Mouse (Mus musculus): ENCODE measurements at regions not wholly inside any gene's neighbourhood (a gene's known extent, or its start where the extent isn't known, plus 50 kb on each side); places are given as distances from the start of the nearest gene placed in this dataset.

- TF ChIP-seq CTCF (IDR thresholded peaks at IDR 0.05; ENCODE audit: extremely low read depth, insufficient read depth, low read length), result no peak
- no peak for TF ChIP-seq POLR2A (IDR thresholded peaks at IDR 0.05; ENCODE audit: extremely low read depth, insufficient read depth, low read length)
Observed at GRCm38 (mm10) chr10:117908079-117908675, 62.3 kb upstream of the Rap1b start.
